Mouse (Mus musculus) splenic B cell, adult 2 months (primary cell): ENCODE measurements around the gene Spint2.
"Not testable (repeated sequence)": the region's sequence is repeated elsewhere in the genome, so short reads cannot be mapped to it uniquely, and the experiment has no call there.

Experiments
- DNase-seq: peaks from one replicate; pipeline ENCODE4 v3.0.0-alpha.2; 2011; ENCODE audit warnings: low read depth, low spot score
- H3K27me3 ChIP-seq: 2 replicates; pipeline ENCODE4 v1.6.1; 2012; ENCODE audit warnings: mild to moderate bottlenecking, low read length, moderate library complexity, mixed read lengths; ENCODE audit not compliant: control insufficient read depth, poor library complexity, insufficient read depth, severe bottlenecking
- H3K36me3 ChIP-seq: 2 replicates; pipeline ENCODE4 v1.6.1; 2012; ENCODE audit warnings: mild to moderate bottlenecking, low read length, moderate library complexity, mixed read lengths; ENCODE audit not compliant: control insufficient read depth, poor library complexity, insufficient read depth, severe bottlenecking

The Spint2 gene

GRCm38 (mm10) chr7:29248261-29248841, 33.4 kb downstream of the Spint2 start, which contains the start of gene 2200002D01Rik:
Gene 2200002D01Rik (minus strand): TSS chr7:29248466.
- DNase-seq = peak; percentile 37
- H3K36me3 ChIP-seq = no peaks in the 10 kb centered on the region
- H3K27me3 ChIP-seq = no peaks in the 10 kb centered on the region

- DNase-seq = no peak
- H3K36me3 ChIP-seq = no peaks in the 10 kb centered on the region
- H3K27me3 ChIP-seq = no peaks in the 10 kb centered on the region
These were observed 34.0 kb downstream of the Spint2 start for GRCm38 (mm10) chr7:29247706-29248105.

- H3K36me3 ChIP-seq = no peaks in the 10 kb centered on the region
These were observed 34.4 kb downstream of the Spint2 start for GRCm38 (mm10) chr7:29247314-29247700.

GRCm38 (mm10) chr7:29246619-29247313, 34.9 kb downstream of the Spint2 start:
- no peak for DNase-seq
- no peaks in the 10 kb centered on the region for H3K36me3 ChIP-seq
- H3K27me3 ChIP-seq = no peaks in the 10 kb centered on the region

More at GRCm38 (mm10) chr7:29247314-29247700, 34.4 kb downstream of the Spint2 start:
- DNase-seq = peak; percentile 82
- H3K27me3 ChIP-seq = no peaks in the 10 kb centered on the region

GRCm38 (mm10) chr7:29246015-29246414, 35.7 kb downstream of the Spint2 start:
- Histone ChIP-seq H3K27me3 (no peaks in the 10 kb centered on the region), H3K36me3 (no peaks in the 10 kb centered on the region)
- no peak for DNase-seq

- DNase-seq = peak; percentile 60
- Histone ChIP-seq H3K27me3 (no peaks in the 10 kb centered on the region), H3K36me3 (no peaks in the 10 kb centered on the region)
These were observed 36.8 kb downstream of the Spint2 start for GRCm38 (mm10) chr7:29244732-29245416.

GRCm38 (mm10) chr7:29238019-29238967, 43.4 kb downstream of the Spint2 start, which contains the start of gene Yif1b:
Gene Yif1b (plus strand): TSS chr7:29238329.
- no peaks in the 10 kb centered on the region for H3K36me3 ChIP-seq
- H3K27me3 ChIP-seq = no peaks in the 10 kb centered on the region
- peak; percentile 100 for DNase-seq

- DNase-seq, H3K36me3 ChIP-seq, H3K27me3 ChIP-seq: not testable (repeated sequence)
These were observed 44.1 kb downstream of the Spint2 start for GRCm38 (mm10) chr7:29237596-29237995.

- no peak for DNase-seq
- Histone ChIP-seq H3K27me3 (no peaks in the 10 kb centered on the region; the same call in 1 of the 2 replicates), H3K36me3 (no peaks in the 10 kb centered on the region)
These were observed 45.1 kb downstream of the Spint2 start for GRCm38 (mm10) chr7:29236593-29236992.

- H3K27me3 ChIP-seq = no peaks in the 10 kb centered on the region; the same call in 1 of the 2 replicates
- H3K36me3 ChIP-seq = no peaks in the 10 kb centered on the region
- peak; percentile 43 for DNase-seq
These were observed 47.1 kb downstream of the Spint2 start for GRCm38 (mm10) chr7:29234661-29235060.

GRCm38 (mm10) chr7:29233745-29234144, 48.0 kb downstream of the Spint2 start:
- H3K27me3 ChIP-seq = no peaks in the 10 kb centered on the region; the same call in 1 of the 2 replicates
- DNase-seq = no peak
- H3K36me3 ChIP-seq = no peaks in the 10 kb centered on the region

GRCm38 (mm10) chr7:29232247-29233013, 49.3 kb downstream of the Spint2 start, which contains the start of gene Kcnk6:
Gene Kcnk6 (minus strand): TSS chr7:29232515.
- Histone ChIP-seq H3K36me3 (no peaks in the 10 kb centered on the region), H3K27me3 (no peaks in the 10 kb centered on the region; the same call in 1 of the 2 replicates)
- peak; percentile 42 for DNase-seq

- DNase-seq = no peak
- H3K36me3 ChIP-seq = no peaks in the 10 kb centered on the region
These were observed 50.2 kb downstream of the Spint2 start for GRCm38 (mm10) chr7:29231517-29231916.

More at GRCm38 (mm10) chr7:29231517-29231916, 50.2 kb downstream of the Spint2 start:
- H3K27me3 ChIP-seq = no peaks in the 10 kb centered on the region; the same call in 1 of the 2 replicates
